Mouse (Mus musculus): Measurements from ENCODE around the gene Hirip3. TPM values are rescaled to one million over a fixed set of nuclear protein-coding genes. Genes with fewer than 3 reads are reported as not detected.

Hirip3 gene
- 10.9 TPM for polyA plus RNA-seq (2014; fragmentation: Illumina TruSeq; extraction: RNeasy Lipid Tissue Mini Kit (QIAGEN cat#74804); ENCODE audit: low read depth, low replicate concordance)

DNA sequence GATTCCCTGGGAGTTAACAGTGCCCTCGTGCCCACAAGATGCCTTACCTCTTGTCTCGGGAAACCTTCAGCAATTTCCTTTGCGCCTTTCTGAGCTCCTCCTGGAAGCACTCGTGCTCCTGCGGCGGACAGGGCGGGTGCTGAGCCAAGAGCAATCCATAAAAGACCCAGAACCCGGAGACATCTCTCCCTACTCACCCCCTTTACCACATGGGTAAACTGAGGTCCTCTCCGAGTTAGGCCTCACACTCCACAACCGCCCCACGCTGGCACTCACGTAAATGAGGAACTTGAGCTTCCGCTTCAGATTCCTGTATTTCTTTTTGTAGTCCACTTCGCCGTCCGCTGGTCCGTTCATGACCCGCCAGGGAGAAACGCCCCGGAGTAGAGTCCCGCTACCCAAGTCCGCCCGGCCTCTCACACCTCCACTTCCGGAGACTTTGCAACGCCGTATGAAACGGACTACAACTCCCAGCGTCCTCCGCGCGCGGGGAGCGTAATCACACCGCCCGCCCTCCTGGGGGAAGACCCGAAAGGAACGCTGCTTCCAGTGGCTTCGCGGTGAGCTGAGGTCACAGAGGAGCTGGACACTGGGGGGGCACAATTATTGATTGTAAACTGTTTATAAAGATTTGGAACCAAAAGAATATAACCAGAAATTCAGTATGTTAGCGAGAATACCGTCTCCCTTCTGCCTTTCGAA is at the start of gene Hirip3:
Gene Hirip3 (plus strand): TSS at position 544 of the 702 bp plus-strand sequence.

GRCm38 (mm10) chr7:126831539-126831938 is 30.2 kb upstream of the Hirip3 start, which contains the start of gene 4930451I11Rik:
TSS of gene 4930451I11Rik (minus strand) at chr7:126831639.

GRCm38 (mm10) chr7:126847116-126847420 is 14.7 kb upstream of the Hirip3 start, which contains the start of gene Doc2a:
TSS of gene Doc2a (plus strand) at chr7:126847416.

GRCm38 (mm10) chr7:126862147-126862784 is 494 bp downstream of the Hirip3 start, which contains the start of gene Ino80e:
TSS of gene Ino80e (minus strand) at chr7:126862377.

GRCm38 (mm10) chr7:126884286-126885164 is 22.8 kb downstream of the Hirip3 start, which contains the start of gene Taok2:
TSS of gene Taok2 (minus strand) at chr7:126884703.

Other genes starting within 250 kb of the Hirip3 start
- 4.6 TPM for gene Nupr1, start 231.1 kb upstream of the Hirip3 start, polyA plus RNA-seq (2014; fragmentation: Illumina TruSeq; extraction: RNeasy Lipid Tissue Mini Kit (QIAGEN cat#74804); ENCODE audit: low read depth, low replicate concordance)
- 1.6 TPM for gene Sgf29, start 212.7 kb upstream of the Hirip3 start, polyA plus RNA-seq (2014; fragmentation: Illumina TruSeq; extraction: RNeasy Lipid Tissue Mini Kit (QIAGEN cat#74804); ENCODE audit: low read depth, low replicate concordance)
- 105 TPM for gene Sult1a1, start 185.5 kb upstream of the Hirip3 start, polyA plus RNA-seq (2014; fragmentation: Illumina TruSeq; extraction: RNeasy Lipid Tissue Mini Kit (QIAGEN cat#74804); ENCODE audit: low read depth, low replicate concordance)
- gene Bola2, start 166.6 kb upstream of the Hirip3 start, polyA plus RNA-seq (2014; fragmentation: Illumina TruSeq; extraction: RNeasy Lipid Tissue Mini Kit (QIAGEN cat#74804); ENCODE audit: low read depth, low replicate concordance), result 0.12 TPM
- 1.3 TPM for gene Slx1b, start 166.2 kb upstream of the Hirip3 start, polyA plus RNA-seq (2014; fragmentation: Illumina TruSeq; extraction: RNeasy Lipid Tissue Mini Kit (QIAGEN cat#74804); ENCODE audit: low read depth, low replicate concordance)
- 3.2 TPM for gene Coro1a, start 154.2 kb upstream of the Hirip3 start, polyA plus RNA-seq (2014; fragmentation: Illumina TruSeq; extraction: RNeasy Lipid Tissue Mini Kit (QIAGEN cat#74804); ENCODE audit: low read depth, low replicate concordance)
- gene Mapk3, start 102.4 kb upstream of the Hirip3 start, polyA plus RNA-seq (2014; fragmentation: Illumina TruSeq; extraction: RNeasy Lipid Tissue Mini Kit (QIAGEN cat#74804); ENCODE audit: low read depth, low replicate concordance), result 30.8 TPM
- not detected for gene Gdpd3, start 95.6 kb upstream of the Hirip3 start, polyA plus RNA-seq (2014; fragmentation: Illumina TruSeq; extraction: RNeasy Lipid Tissue Mini Kit (QIAGEN cat#74804); ENCODE audit: low read depth, low replicate concordance)
- 12.0 TPM for gene Ypel3, start 85.0 kb upstream of the Hirip3 start, polyA plus RNA-seq (2014; fragmentation: Illumina TruSeq; extraction: RNeasy Lipid Tissue Mini Kit (QIAGEN cat#74804); ENCODE audit: low read depth, low replicate concordance)
- gene Tbx6, start 80.5 kb upstream of the Hirip3 start, polyA plus RNA-seq (2014; fragmentation: Illumina TruSeq; extraction: RNeasy Lipid Tissue Mini Kit (QIAGEN cat#74804); ENCODE audit: low read depth, low replicate concordance), result not detected
- gene Ppp4c, start 69.5 kb upstream of the Hirip3 start, polyA plus RNA-seq (2014; fragmentation: Illumina TruSeq; extraction: RNeasy Lipid Tissue Mini Kit (QIAGEN cat#74804); ENCODE audit: low read depth, low replicate concordance), result 28.4 TPM
- gene Fam57b, start 64.3 kb upstream of the Hirip3 start, polyA plus RNA-seq (2014; fragmentation: Illumina TruSeq; extraction: RNeasy Lipid Tissue Mini Kit (QIAGEN cat#74804); ENCODE audit: low read depth, low replicate concordance), result not detected
- not detected for gene 4930451I11Rik, start 30.3 kb upstream of the Hirip3 start, polyA plus RNA-seq (2014; fragmentation: Illumina TruSeq; extraction: RNeasy Lipid Tissue Mini Kit (QIAGEN cat#74804); ENCODE audit: low read depth, low replicate concordance)
- gene Doc2a, start 14.6 kb upstream of the Hirip3 start, polyA plus RNA-seq (2014; fragmentation: Illumina TruSeq; extraction: RNeasy Lipid Tissue Mini Kit (QIAGEN cat#74804); ENCODE audit: low read depth, low replicate concordance), result not detected
- 13.4 TPM for gene Ino80e, start 405 bp downstream of the Hirip3 start, polyA plus RNA-seq (2014; fragmentation: Illumina TruSeq; extraction: RNeasy Lipid Tissue Mini Kit (QIAGEN cat#74804); ENCODE audit: low read depth, low replicate concordance)
- 9.9 TPM for gene Taok2, start 22.7 kb downstream of the Hirip3 start, polyA plus RNA-seq (2014; fragmentation: Illumina TruSeq; extraction: RNeasy Lipid Tissue Mini Kit (QIAGEN cat#74804); ENCODE audit: low read depth, low replicate concordance)
- gene Tmem219, start 60.9 kb downstream of the Hirip3 start, polyA plus RNA-seq (2014; fragmentation: Illumina TruSeq; extraction: RNeasy Lipid Tissue Mini Kit (QIAGEN cat#74804); ENCODE audit: low read depth, low replicate concordance), result 8.8 TPM
- gene Kctd13, start 66.9 kb downstream of the Hirip3 start, polyA plus RNA-seq (2014; fragmentation: Illumina TruSeq; extraction: RNeasy Lipid Tissue Mini Kit (QIAGEN cat#74804); ENCODE audit: low read depth, low replicate concordance), result 3.4 TPM
- not detected for gene Asphd1, start 87.6 kb downstream of the Hirip3 start, polyA plus RNA-seq (2014; fragmentation: Illumina TruSeq; extraction: RNeasy Lipid Tissue Mini Kit (QIAGEN cat#74804); ENCODE audit: low read depth, low replicate concordance)
- gene Sez6l2, start 88.6 kb downstream of the Hirip3 start, polyA plus RNA-seq (2014; fragmentation: Illumina TruSeq; extraction: RNeasy Lipid Tissue Mini Kit (QIAGEN cat#74804); ENCODE audit: low read depth, low replicate concordance), result 39.4 TPM
- 18.4 TPM for gene Cdipt, start 113.9 kb downstream of the Hirip3 start, polyA plus RNA-seq (2014; fragmentation: Illumina TruSeq; extraction: RNeasy Lipid Tissue Mini Kit (QIAGEN cat#74804); ENCODE audit: low read depth, low replicate concordance)
- 2.0 TPM for gene Cdiptos, start 114.1 kb downstream of the Hirip3 start, polyA plus RNA-seq (2014; fragmentation: Illumina TruSeq; extraction: RNeasy Lipid Tissue Mini Kit (QIAGEN cat#74804); ENCODE audit: low read depth, low replicate concordance)
- gene Mvp, start 152.6 kb downstream of the Hirip3 start, polyA plus RNA-seq (2014; fragmentation: Illumina TruSeq; extraction: RNeasy Lipid Tissue Mini Kit (QIAGEN cat#74804); ENCODE audit: low read depth, low replicate concordance), result 2.0 TPM
- gene Pagr1b, start 154.5 kb downstream of the Hirip3 start, polyA plus RNA-seq (2014; fragmentation: Illumina TruSeq; extraction: RNeasy Lipid Tissue Mini Kit (QIAGEN cat#74804); ENCODE audit: low read depth, low replicate concordance), result not detected
- not detected for gene Pagr1a, start 155.4 kb downstream of the Hirip3 start, polyA plus RNA-seq (2014; fragmentation: Illumina TruSeq; extraction: RNeasy Lipid Tissue Mini Kit (QIAGEN cat#74804); ENCODE audit: low read depth, low replicate concordance)
- gene Gm42742, start 159.1 kb downstream of the Hirip3 start, polyA plus RNA-seq (2014; fragmentation: Illumina TruSeq; extraction: RNeasy Lipid Tissue Mini Kit (QIAGEN cat#74804); ENCODE audit: low read depth, low replicate concordance), result 0.52 TPM
- gene Prrt2, start 159.2 kb downstream of the Hirip3 start, polyA plus RNA-seq (2014; fragmentation: Illumina TruSeq; extraction: RNeasy Lipid Tissue Mini Kit (QIAGEN cat#74804); ENCODE audit: low read depth, low replicate concordance), result not detected
- gene Maz, start 165.1 kb downstream of the Hirip3 start, polyA plus RNA-seq (2014; fragmentation: Illumina TruSeq; extraction: RNeasy Lipid Tissue Mini Kit (QIAGEN cat#74804); ENCODE audit: low read depth, low replicate concordance), result 19.4 TPM
- 1.9 TPM for gene Kif22, start 180.5 kb downstream of the Hirip3 start, polyA plus RNA-seq (2014; fragmentation: Illumina TruSeq; extraction: RNeasy Lipid Tissue Mini Kit (QIAGEN cat#74804); ENCODE audit: low read depth, low replicate concordance)
- gene Zg16, start 225.4 kb downstream of the Hirip3 start, polyA plus RNA-seq (2014; fragmentation: Illumina TruSeq; extraction: RNeasy Lipid Tissue Mini Kit (QIAGEN cat#74804); ENCODE audit: low read depth, low replicate concordance), result 1.6 TPM
- gene AI467606, start 229.4 kb downstream of the Hirip3 start, polyA plus RNA-seq (2014; fragmentation: Illumina TruSeq; extraction: RNeasy Lipid Tissue Mini Kit (QIAGEN cat#74804); ENCODE audit: low read depth, low replicate concordance), result 0.52 TPM

Measured in adrenal gland, adult 10 weeks (tissue).